Mouse (Mus musculus): Measurements from ENCODE around the gene Dnpep. TPM values are rescaled to one million over a fixed set of nuclear protein-coding genes. Genes with fewer than 3 reads are reported as not detected.

Dnpep gene
- polyA plus RNA-seq, 1 experiment from 2014 or later: 119 TPM

DNA sequence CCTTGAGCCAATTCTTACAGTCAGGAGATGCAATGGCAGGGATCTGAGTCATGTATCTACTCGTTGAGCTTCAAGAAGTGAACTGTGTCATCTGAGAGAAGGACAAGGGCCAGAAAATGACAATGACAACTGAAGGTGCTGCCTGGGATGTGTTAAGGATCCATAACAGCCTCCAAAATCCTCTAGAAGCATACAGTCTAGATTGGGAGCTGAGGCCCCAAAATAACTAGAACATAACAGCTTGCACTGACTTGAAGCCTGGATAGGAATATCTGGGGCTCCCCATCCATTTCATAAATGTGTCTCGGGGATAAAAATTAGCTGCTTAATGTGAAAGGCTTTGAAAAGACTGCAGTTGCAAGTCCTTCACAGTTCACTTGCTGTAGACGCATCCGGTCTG, 40.2 kb upstream of the Dnpep start:
- Histone ChIP-seq H3K4me2 (no peak overlapping the region), H3K36me3 (ENCODE audit: control insufficient read depth, insufficient read depth, low read length) (no peaks in the 10 kb centered on the region), H3K9me3 (replicated peaks; ENCODE audit: control insufficient read depth, low read length) (no peaks in the 10 kb centered on the region), H3K27ac (ENCODE audit: low read depth, low read length) (0 out of 2 replicates have a peak overlapping the region, but pooled peaks have one; percentile 98), H3K27me3 (ENCODE audit: control insufficient read depth, insufficient read depth, low read length) (0 out of 2 replicates have a peak, but pooled peaks cover 9% of the 10 kb centered on the region), H3K4me1 (ENCODE audit: control insufficient read depth, insufficient read depth, low read length) (peaks cover 40% of the 10 kb centered on the region), H3K9ac (ENCODE audit: low read depth, low read length) (no peak overlapping the region), H3K4me3 (ENCODE audit: low read depth, low read length) (no peak overlapping the region)
- no peak for ATAC-seq (replicated peaks; ENCODE audit: insufficient number of reproducible peaks, low FRiP score, low TSS enrichment)
- WGBS (ENCODE audit: insufficient replicate concordance): 80% methylated on average over 4 of the region's 4 CpGs

DNA sequence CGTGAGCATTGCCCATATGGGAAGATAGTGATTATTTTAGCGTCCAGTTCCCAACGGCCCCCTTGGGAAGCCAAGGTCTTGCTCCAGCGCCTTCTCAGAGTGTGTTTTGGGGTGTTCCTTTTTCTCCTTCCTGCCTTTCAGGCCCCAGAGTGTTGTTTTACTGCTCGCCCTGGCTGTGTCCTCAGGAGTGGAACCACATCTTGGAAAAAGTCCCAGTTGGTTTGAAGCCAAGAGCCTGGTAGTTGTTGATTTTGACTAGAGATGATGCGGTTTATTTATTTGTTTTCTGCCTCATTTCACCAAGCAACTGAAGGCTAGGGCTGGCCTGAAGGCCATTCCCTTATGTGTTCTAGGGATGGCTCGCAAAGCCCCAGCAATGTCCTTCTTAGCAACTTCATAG, 39.5 kb upstream of the Dnpep start:
- WGBS (ENCODE audit: insufficient replicate concordance): 76% methylated on average over 7 of the region's 7 CpGs
- Histone ChIP-seq H3K9ac (ENCODE audit: low read depth, low read length) (no peak overlapping the region), H3K4me1 (ENCODE audit: control insufficient read depth, insufficient read depth, low read length) (peaks cover 32% of the 10 kb centered on the region), H3K4me3 (ENCODE audit: low read depth, low read length) (no peak overlapping the region), H3K36me3 (ENCODE audit: control insufficient read depth, insufficient read depth, low read length) (no peaks in the 10 kb centered on the region), H3K27me3 (ENCODE audit: control insufficient read depth, insufficient read depth, low read length) (0 out of 2 replicates have a peak, but pooled peaks cover 9% of the 10 kb centered on the region), H3K4me2 (no peak overlapping the region), H3K9me3 (replicated peaks; ENCODE audit: control insufficient read depth, low read length) (no peaks in the 10 kb centered on the region), H3K27ac (ENCODE audit: low read depth, low read length) (no peak overlapping the region)
- ATAC-seq (replicated peaks; ENCODE audit: insufficient number of reproducible peaks, low FRiP score, low TSS enrichment): no peak

DNA sequence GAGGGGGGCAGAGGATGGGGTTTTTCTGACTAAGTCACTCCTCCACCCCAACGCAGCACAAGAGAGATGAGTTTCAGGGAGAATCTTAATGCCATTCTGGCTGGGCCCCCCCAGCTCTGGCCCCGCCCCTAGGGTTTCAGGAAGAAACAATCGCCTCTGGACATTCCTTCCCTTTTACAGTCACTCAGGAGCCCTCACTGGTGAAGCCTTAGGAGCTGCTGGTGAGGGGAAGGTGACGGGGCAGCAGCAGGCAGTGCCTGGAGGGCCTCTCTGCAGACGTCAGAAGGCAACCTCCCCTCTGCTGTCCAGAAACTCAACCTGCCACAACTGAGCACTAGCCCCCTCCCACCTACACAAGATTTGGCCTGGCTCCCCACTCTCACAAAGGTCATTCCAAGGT, 31.5 kb upstream of the Dnpep start:
- 39% methylated on average over 5 of the region's 5 CpGs for WGBS (ENCODE audit: insufficient replicate concordance)
- Histone ChIP-seq H3K9ac (ENCODE audit: low read depth, low read length) (peak overlapping the region; percentile 17), H3K36me3 (ENCODE audit: control insufficient read depth, insufficient read depth, low read length) (no peaks in the 10 kb centered on the region), H3K4me3 (ENCODE audit: low read depth, low read length) (no peak overlapping the region), H3K27ac (ENCODE audit: low read depth, low read length) (peak overlapping the region; percentile 87), H3K27me3 (ENCODE audit: control insufficient read depth, insufficient read depth, low read length) (no peaks in the 10 kb centered on the region), H3K9me3 (replicated peaks; ENCODE audit: control insufficient read depth, low read length) (no peaks in the 10 kb centered on the region), H3K4me2 (no peak overlapping the region), H3K4me1 (ENCODE audit: control insufficient read depth, insufficient read depth, low read length) (peaks cover 49% of the 10 kb centered on the region)
- ATAC-seq (replicated peaks; ENCODE audit: insufficient number of reproducible peaks, low FRiP score, low TSS enrichment): 0 out of 2 replicates have a peak, but pooled peaks have one; percentile 36

DNA sequence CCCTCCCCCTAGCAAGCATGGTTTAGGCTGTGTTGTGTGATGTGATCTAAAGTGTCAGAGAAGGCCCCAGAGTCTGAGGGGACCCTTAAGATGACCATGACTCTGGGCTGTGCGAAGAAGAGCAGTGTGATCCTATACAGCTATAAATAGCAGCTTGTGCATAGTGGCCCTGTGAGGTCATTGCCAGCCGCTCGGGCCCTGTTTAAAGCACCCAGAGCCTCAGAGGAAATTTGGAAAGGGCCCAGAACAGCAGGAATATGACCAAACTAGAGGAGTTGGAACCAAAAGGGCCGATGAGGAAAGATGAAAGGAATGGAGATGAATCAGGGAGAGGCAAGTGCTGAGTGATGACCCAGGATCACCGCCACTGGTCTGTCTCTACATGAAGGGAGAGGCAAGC, 29.5 kb upstream of the Dnpep start:
- Histone ChIP-seq H3K4me3 (ENCODE audit: low read depth, low read length) (no peak overlapping the region), H3K9ac (ENCODE audit: low read depth, low read length) (peak overlapping the region; percentile 52; the same call in 1 of the 2 replicates), H3K27ac (ENCODE audit: low read depth, low read length) (peak overlapping the region; percentile 93), H3K27me3 (ENCODE audit: control insufficient read depth, insufficient read depth, low read length) (no peaks in the 10 kb centered on the region), H3K9me3 (replicated peaks; ENCODE audit: control insufficient read depth, low read length) (no peaks in the 10 kb centered on the region), H3K4me2 (peak overlapping the region; percentile 14; the same call in 1 of the 2 replicates), H3K4me1 (ENCODE audit: control insufficient read depth, insufficient read depth, low read length) (peaks cover 59% of the 10 kb centered on the region), H3K36me3 (ENCODE audit: control insufficient read depth, insufficient read depth, low read length) (no peaks in the 10 kb centered on the region)
- ATAC-seq (replicated peaks; ENCODE audit: insufficient number of reproducible peaks, low FRiP score, low TSS enrichment): no peak
- 24% methylated on average over 5 of the region's 5 CpGs for WGBS (ENCODE audit: insufficient replicate concordance)

DNA sequence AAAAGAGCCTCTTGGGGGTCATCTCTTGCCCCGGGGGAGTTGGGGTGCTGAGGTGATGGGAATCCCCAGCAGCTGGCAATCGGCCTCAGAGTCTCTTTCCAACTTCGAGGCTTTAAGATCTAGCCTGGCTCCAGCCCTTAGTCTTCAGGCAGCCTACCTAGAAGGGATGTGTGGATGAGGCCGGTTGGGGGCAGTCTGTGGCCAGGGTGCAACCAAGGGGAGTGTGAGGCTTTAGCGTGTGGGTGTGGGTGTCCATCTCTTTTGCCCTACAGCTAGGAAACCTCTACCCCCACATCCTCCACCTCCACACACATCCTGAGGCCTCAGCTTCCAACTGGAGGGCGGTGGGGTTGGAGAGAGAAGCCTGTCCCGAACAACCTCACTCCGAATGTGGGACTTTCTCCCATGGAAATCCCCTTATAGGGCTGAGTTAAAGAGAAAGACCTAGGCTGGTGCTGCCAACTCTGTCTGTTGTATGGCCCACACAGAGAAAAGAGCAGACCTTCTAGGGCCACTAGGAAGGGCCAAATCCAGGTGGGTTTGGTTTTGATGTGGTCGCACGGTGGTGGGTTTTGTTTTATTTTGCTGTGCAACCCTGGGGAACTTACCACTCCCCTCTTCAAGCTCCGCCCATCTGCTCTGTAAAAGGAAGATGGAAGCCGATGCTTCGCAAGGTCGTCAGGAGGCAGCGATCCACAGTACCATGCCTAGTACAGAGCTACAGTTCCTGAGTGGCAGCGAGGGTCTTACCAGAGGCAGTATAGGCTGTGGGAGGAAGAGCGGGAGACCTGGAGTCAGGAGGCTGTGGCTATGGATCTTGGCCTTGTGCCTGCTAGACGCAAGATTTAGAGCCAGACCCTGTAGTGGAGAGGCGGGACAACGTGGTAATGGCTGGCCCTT, 27.5 kb upstream of the Dnpep start:
- no peaks in the 10 kb centered on the region for H3K36me3 ChIP-seq (ENCODE audit: control insufficient read depth, insufficient read depth, low read length)
- 0 out of 2 replicates have a peak overlapping the region, but pooled peaks have one; percentile 43 for H3K9ac ChIP-seq (ENCODE audit: low read depth, low read length)
- H3K27me3 ChIP-seq (ENCODE audit: control insufficient read depth, insufficient read depth, low read length): peaks cover 6% of the 10 kb centered on the region; the same call in 1 of the 2 replicates
- H3K4me2 ChIP-seq: peak overlapping the region; percentile 49
- peak; percentile 12; the same call in 1 of the 2 replicates for ATAC-seq (replicated peaks; ENCODE audit: insufficient number of reproducible peaks, low FRiP score, low TSS enrichment)
- H3K9me3 ChIP-seq (replicated peaks; ENCODE audit: control insufficient read depth, low read length): no peaks in the 10 kb centered on the region
- H3K27ac ChIP-seq (ENCODE audit: low read depth, low read length): peak overlapping the region; percentile 63
- WGBS (ENCODE audit: insufficient replicate concordance): 27% methylated on average over 20 of the region's 20 CpGs
- H3K4me3 ChIP-seq (ENCODE audit: low read depth, low read length): no peak overlapping the region
- peaks cover 59% of the 10 kb centered on the region for H3K4me1 ChIP-seq (ENCODE audit: control insufficient read depth, insufficient read depth, low read length)

DNA sequence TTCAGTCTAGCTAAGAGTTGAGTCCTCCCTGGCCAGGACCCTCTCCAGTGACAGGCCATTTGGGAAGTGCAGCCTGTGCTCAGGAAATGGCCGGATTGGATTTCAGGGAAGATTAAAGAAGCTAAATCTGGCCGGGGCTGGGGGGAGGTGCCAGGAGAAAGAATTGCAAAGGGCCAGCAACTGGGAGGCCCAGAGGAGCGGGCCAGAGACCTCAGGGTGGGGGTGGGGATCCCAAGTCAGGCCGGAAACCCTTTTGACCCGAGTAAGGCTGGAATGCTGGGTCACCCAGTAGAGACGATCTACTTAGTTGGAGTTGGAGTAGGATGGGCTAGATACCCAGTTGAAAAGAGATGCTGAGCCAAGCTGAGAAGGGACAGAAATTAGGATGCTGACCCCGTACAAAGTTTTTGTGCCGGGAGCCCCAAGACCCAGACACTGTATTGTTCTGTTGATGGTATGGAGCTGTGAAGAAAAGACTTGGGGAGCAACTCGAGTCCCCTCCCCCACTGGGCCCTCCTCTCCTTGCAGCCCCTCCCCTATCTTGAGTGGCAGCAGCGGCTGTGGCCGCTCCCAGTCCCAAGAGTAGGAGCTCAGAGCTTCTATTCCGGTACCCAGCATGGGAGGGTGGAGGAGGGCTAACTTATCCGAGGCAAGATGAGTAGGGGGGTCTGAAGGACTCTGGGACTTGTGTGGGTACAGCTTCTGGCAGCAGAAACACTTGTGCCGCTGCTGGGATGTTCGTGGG, 26.7 kb upstream of the Dnpep start:
- 2% methylated on average over 15 of the region's 15 CpGs for WGBS (ENCODE audit: insufficient replicate concordance)
- ATAC-seq (replicated peaks; ENCODE audit: insufficient number of reproducible peaks, low FRiP score, low TSS enrichment): peak; percentile 43; the same call in 1 of the 2 replicates
- H3K36me3 ChIP-seq (ENCODE audit: control insufficient read depth, insufficient read depth, low read length): no peaks in the 10 kb centered on the region
- H3K4me1 ChIP-seq (ENCODE audit: control insufficient read depth, insufficient read depth, low read length): peaks cover 59% of the 10 kb centered on the region
- 0 out of 2 replicates have a peak overlapping the region, but pooled peaks have one; percentile 1 for H3K4me3 ChIP-seq (ENCODE audit: low read depth, low read length)
- peak overlapping the region; percentile 49 for H3K4me2 ChIP-seq
- peaks cover 6% of the 10 kb centered on the region; the same call in 1 of the 2 replicates for H3K27me3 ChIP-seq (ENCODE audit: control insufficient read depth, insufficient read depth, low read length)
- 0 out of 2 replicates have a peak overlapping the region, but pooled peaks have one; percentile 23 for H3K9ac ChIP-seq (ENCODE audit: low read depth, low read length)
- peak overlapping the region; percentile 63 for H3K27ac ChIP-seq (ENCODE audit: low read depth, low read length)
- no peaks in the 10 kb centered on the region for H3K9me3 ChIP-seq (replicated peaks; ENCODE audit: control insufficient read depth, low read length)

DNA sequence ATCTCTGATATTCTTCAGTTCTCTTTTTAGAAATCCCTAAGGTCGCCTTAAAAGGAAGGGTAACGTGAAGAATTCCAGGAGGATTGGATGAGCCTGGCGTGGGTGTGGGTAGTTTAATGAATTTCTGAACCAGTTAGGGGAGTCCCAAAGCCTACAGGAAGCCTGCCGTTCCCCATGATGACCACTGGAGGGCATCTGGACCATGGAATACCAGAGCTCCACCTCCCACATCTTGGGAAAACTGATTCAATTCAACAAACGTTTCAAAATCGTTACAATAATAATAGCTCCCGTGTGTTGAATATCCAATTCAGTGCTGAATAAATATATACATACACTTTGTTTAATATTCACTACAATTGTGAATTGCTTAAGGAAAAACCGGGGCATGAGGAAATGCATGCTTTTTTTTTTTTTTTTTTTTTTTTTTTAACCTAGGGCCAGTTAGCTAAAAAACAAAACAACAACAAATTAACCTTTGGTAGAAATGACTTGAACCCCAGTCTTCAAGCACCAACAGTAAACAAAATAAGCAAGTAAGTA, 25.2 kb upstream of the Dnpep start:
- Histone ChIP-seq H3K27ac (ENCODE audit: low read depth, low read length) (no peak overlapping the region), H3K4me3 (ENCODE audit: low read depth, low read length) (no peak overlapping the region), H3K27me3 (ENCODE audit: control insufficient read depth, insufficient read depth, low read length) (peaks cover 6% of the 10 kb centered on the region; the same call in 1 of the 2 replicates), H3K4me1 (ENCODE audit: control insufficient read depth, insufficient read depth, low read length) (peaks cover 47% of the 10 kb centered on the region), H3K36me3 (ENCODE audit: control insufficient read depth, insufficient read depth, low read length) (no peaks in the 10 kb centered on the region), H3K9ac (ENCODE audit: low read depth, low read length) (no peak overlapping the region), H3K9me3 (replicated peaks; ENCODE audit: control insufficient read depth, low read length) (no peaks in the 10 kb centered on the region), H3K4me2 (no peak overlapping the region)
- no peak for ATAC-seq (replicated peaks; ENCODE audit: insufficient number of reproducible peaks, low FRiP score, low TSS enrichment)
- WGBS (ENCODE audit: insufficient replicate concordance): under 1% methylated on average over 8 of the region's 8 CpGs

DNA sequence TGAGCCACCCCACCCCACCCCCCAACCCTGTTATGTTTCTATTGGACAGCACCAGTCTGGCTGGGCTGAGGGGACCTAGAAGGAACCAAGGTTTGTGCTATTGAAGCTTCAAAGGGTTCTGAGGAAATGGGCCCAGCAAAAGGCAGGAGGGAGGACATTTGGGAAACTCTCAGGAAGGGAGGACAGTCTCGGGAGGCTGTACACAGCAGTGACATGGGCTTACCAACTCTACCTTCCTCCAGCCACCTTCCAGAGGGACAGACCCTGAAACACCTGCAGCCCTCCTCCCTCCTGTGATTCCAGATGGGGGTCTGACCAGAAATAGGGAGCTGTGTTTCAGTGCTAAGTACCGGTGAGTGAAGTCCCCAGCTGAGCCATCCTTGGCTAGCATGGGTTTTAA, 22.7 kb upstream of the Dnpep start:
- H3K27me3 ChIP-seq (ENCODE audit: control insufficient read depth, insufficient read depth, low read length): peaks cover 6% of the 10 kb centered on the region; the same call in 1 of the 2 replicates
- no peaks in the 10 kb centered on the region for H3K9me3 ChIP-seq (replicated peaks; ENCODE audit: control insufficient read depth, low read length)
- no peak overlapping the region for H3K4me3 ChIP-seq (ENCODE audit: low read depth, low read length)
- H3K4me1 ChIP-seq (ENCODE audit: control insufficient read depth, insufficient read depth, low read length): peaks cover 28% of the 10 kb centered on the region
- H3K9ac ChIP-seq (ENCODE audit: low read depth, low read length): no peak overlapping the region
- no peak overlapping the region for H3K4me2 ChIP-seq
- no peak for ATAC-seq (replicated peaks; ENCODE audit: insufficient number of reproducible peaks, low FRiP score, low TSS enrichment)
- H3K36me3 ChIP-seq (ENCODE audit: control insufficient read depth, insufficient read depth, low read length): no peaks in the 10 kb centered on the region
- 52% methylated on average over 2 of the region's 2 CpGs for WGBS (ENCODE audit: insufficient replicate concordance)
- H3K27ac ChIP-seq (ENCODE audit: low read depth, low read length): no peak overlapping the region

Data from heart, embryonic 11.5 days (tissue).